Mouse (Mus musculus) C2C12 (cell line): ENCODE data around the gene Mib2.

Source experiments
- CTCF ChIP-seq: IDR thresholded peaks from one replicate; pipeline ENCODE4 v1.5.1; 2011; ENCODE audit not compliant: control insufficient read depth, insufficient read depth, insufficient read length
- MAX ChIP-seq: IDR thresholded peaks from one replicate; pipeline ENCODE4 v1.6.1; 2011; ENCODE audit warnings: mild to moderate bottlenecking, control low read depth
- USF1 ChIP-seq: IDR thresholded peaks from one replicate; pipeline ENCODE4 v1.6.1; 2011; ENCODE audit warnings: low read depth, mild to moderate bottlenecking, control low read depth, moderate library complexity

DNA sequence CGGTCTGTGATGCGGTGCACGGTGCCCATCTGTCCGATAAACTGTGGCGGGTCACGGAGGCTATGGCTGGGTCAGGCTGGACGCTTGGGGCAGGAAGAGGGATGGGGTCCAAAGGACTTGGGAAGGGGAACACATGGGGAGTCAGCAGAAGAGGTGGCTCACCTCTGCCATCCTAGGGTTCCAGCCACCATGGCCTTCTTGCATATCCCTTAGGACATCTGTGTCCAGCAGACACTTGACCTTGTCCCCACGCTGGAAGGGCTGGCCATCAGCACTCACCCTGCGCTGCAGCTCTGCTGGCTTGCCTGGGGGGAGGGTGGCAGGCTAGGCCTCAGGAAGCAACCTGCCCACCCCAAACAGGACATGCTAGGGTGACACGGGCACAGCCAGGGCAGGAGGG lies 10.0 kb downstream of the Mib2 start:
- TF ChIP-seq MAX (no peak), CTCF (no peak), USF1 (no peak)
